Mouse (Mus musculus): ENCODE measurements around the gene Rem1. TPM values are rescaled to one million over a fixed set of nuclear protein-coding genes. Genes with fewer than 3 reads are reported as not detected.
A peak's percentile ranks its signal among the peaks of the same experiment; 100 is the strongest.

Rem1 gene
- total RNA-seq, 1 experiment: 0.18 TPM

DNA sequence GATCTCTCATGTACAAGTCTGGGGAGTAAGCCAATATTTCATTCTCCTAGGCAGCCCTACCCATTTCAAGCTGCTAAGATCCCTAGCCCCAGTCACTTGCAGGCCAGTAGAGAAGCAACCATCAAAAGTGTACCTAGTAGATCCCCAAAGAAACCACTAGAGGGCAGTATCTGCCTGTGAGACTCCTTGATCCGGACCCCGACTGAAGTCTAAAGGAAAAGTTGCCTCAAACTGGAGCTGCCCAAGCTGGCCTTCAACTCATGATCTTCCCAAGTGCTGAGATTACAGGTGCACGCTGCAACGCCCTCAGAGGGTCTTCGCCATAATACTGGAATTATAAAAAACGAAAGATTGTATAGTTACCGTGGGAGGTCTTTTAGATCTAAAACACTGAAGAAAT is 11.2 kb upstream of the Rem1 start:
- no peak overlapping the region for H3K4me3 ChIP-seq (ENCODE audit: insufficient read depth in 1 of 2, low read depth in 1 of 2, low read length in 2 of 2, poor library complexity in 1 of 2, severe bottlenecking in 1 of 2)
- H3K27ac ChIP-seq (ENCODE audit: insufficient read depth, low read depth, low read length, poor library complexity, severe bottlenecking): no peak overlapping the region
- in situ Hi-C loops (cut with MboI; ENCODE audit: low sequenced_read_pairs in 2 of 2, unreplicated experiment in 2 of 2): no loop called here
- no peaks in the 10 kb centered on the region for H3K9me3 ChIP-seq (ENCODE audit: control insufficient read depth, insufficient read depth, low read depth, low read length)
- peak; percentile 60 for DNase-seq (ENCODE audit: low read depth, low spot score)
- H3K9ac ChIP-seq (ENCODE audit: insufficient read depth, low read depth, low read length, poor library complexity, severe bottlenecking): no peak overlapping the region
- peaks cover 0 to 7% of the 10 kb centered on the region in 2 experiments; a peak in 1 of 4 replicates for H3K4me1 ChIP-seq (ENCODE audit: control insufficient read depth in 2 of 2, insufficient read depth in 2 of 2, low read length in 2 of 2, poor library complexity in 1 of 2)
- H3K36me3 ChIP-seq (ENCODE audit: control insufficient read depth, insufficient read depth, low read length, poor library complexity, severe bottlenecking): no peaks in the 10 kb centered on the region
- TF ChIP-seq HCFC1 (IDR thresholded peaks at IDR 0.05; ENCODE audit: borderline replicate concordance, insufficient read depth, low read length): no peak
- TF ChIP-seq ZC3H11A (IDR thresholded peaks at IDR 0.05; ENCODE audit: borderline replicate concordance, low read depth, low read length): peak; percentile 81

DNA sequence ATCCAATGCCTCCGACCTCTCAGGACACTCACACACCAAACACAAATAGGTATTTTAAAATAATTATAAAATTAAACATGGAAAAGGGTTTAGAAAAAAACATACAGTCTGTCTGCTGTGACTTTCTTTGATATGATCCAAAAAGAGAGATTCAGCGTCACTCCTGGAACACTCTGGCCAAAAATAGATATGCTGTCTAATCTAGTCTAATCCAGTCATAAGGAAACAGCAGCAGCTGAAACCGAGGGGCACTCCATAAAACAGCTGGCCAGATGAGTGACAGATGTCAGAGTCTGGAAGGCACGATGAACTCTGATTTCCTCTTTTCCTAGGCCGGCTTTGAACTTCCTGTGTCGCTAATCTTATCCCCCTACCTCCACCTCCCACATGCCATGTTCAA is 10.3 kb upstream of the Rem1 start:
- in situ Hi-C loops (cut with MboI; ENCODE audit: low sequenced_read_pairs in 2 of 2, unreplicated experiment in 2 of 2): no loop called here
- no peaks in the 10 kb centered on the region for H3K9me3 ChIP-seq (ENCODE audit: control insufficient read depth, insufficient read depth, low read depth, low read length)
- no peak overlapping the region for H3K27ac ChIP-seq (ENCODE audit: insufficient read depth, low read depth, low read length, poor library complexity, severe bottlenecking)
- H3K4me3 ChIP-seq (ENCODE audit: insufficient read depth in 1 of 2, low read depth in 1 of 2, low read length in 2 of 2, poor library complexity in 1 of 2, severe bottlenecking in 1 of 2): no peak overlapping the region
- no peak overlapping the region for H3K9ac ChIP-seq (ENCODE audit: insufficient read depth, low read depth, low read length, poor library complexity, severe bottlenecking)
- DNase-seq (ENCODE audit: low read depth, low spot score): no peak
- no peak for TF ChIP-seq CHD2 (IDR thresholded peaks at IDR 0.05; ENCODE audit: low read depth, low read length)
- TF ChIP-seq ZC3H11A (IDR thresholded peaks at IDR 0.05; ENCODE audit: borderline replicate concordance, low read depth, low read length): no peak
- TF ChIP-seq ZNF384 (IDR thresholded peaks at IDR 0.05; ENCODE audit: low read depth, low read length): no peak
- TF ChIP-seq MAFK (IDR thresholded peaks at IDR 0.05; ENCODE audit: insufficient read depth, low read depth, low read length): no peak
- no peak for TF ChIP-seq HCFC1 (IDR thresholded peaks at IDR 0.05; ENCODE audit: borderline replicate concordance, insufficient read depth, low read length)
- H3K4me1 ChIP-seq (ENCODE audit: control insufficient read depth in 2 of 2, insufficient read depth in 2 of 2, low read length in 2 of 2, poor library complexity in 1 of 2): peaks cover 0 to 7% of the 10 kb centered on the region in 2 experiments; a peak in 1 of 4 replicates
- no peaks in the 10 kb centered on the region for H3K36me3 ChIP-seq (ENCODE audit: control insufficient read depth, insufficient read depth, low read length, poor library complexity, severe bottlenecking)

DNA sequence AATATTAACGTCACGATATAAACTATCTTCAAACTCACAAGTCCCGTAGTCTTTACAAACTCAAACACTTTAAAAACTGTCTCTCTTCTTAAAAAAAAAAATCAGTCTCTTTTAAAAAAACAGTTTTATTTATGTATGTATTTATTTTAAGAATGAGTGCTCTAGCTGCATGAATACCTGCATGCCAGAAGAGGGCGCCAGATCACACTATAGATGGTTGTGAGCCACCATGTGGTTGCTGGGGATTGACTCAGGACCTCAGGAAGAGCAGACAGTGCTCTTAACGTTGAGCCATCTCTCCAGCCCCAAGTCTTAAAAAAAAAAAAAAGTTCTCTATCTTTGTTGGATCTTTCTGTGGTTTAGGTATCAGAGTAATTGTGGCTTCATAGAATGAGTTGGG is 9.4 kb upstream of the Rem1 start:
- H3K36me3 ChIP-seq (ENCODE audit: control insufficient read depth, insufficient read depth, low read length, poor library complexity, severe bottlenecking): no peaks in the 10 kb centered on the region
- H3K4me3 ChIP-seq (ENCODE audit: insufficient read depth in 1 of 2, low read depth in 1 of 2, low read length in 2 of 2, poor library complexity in 1 of 2, severe bottlenecking in 1 of 2): no peak overlapping the region

GRCm38 (mm10) chr2:152620367-152621134 is 6.2 kb upstream of the Rem1 start:
- DNase-seq (ENCODE audit: low read depth, low spot score): no peak
- no peak overlapping the region for H3K9ac ChIP-seq (ENCODE audit: insufficient read depth, low read depth, low read length, poor library complexity, severe bottlenecking)
- in situ Hi-C loops (cut with MboI; ENCODE audit: low sequenced_read_pairs in 2 of 2, unreplicated experiment in 2 of 2): no loop called here
- no peaks in the 10 kb centered on the region for H3K36me3 ChIP-seq (ENCODE audit: control insufficient read depth, insufficient read depth, low read length, poor library complexity, severe bottlenecking)
- no peaks in the 10 kb centered on the region for H3K4me1 ChIP-seq (ENCODE audit: control insufficient read depth in 2 of 2, insufficient read depth in 2 of 2, low read length in 2 of 2, poor library complexity in 1 of 2)
- H3K27ac ChIP-seq (ENCODE audit: insufficient read depth, low read depth, low read length, poor library complexity, severe bottlenecking): no peak overlapping the region
- no peaks in the 10 kb centered on the region for H3K9me3 ChIP-seq (ENCODE audit: control insufficient read depth, insufficient read depth, low read depth, low read length)
- TF ChIP-seq MAFK (IDR thresholded peaks at IDR 0.05; ENCODE audit: insufficient read depth, low read depth, low read length) (no peak), ZNF384 (IDR thresholded peaks at IDR 0.05; ENCODE audit: low read depth, low read length) (no peak), HCFC1 (IDR thresholded peaks at IDR 0.05; ENCODE audit: borderline replicate concordance, insufficient read depth, low read length) (no peak), CHD2 (IDR thresholded peaks at IDR 0.05; ENCODE audit: low read depth, low read length) (no peak), ZC3H11A (IDR thresholded peaks at IDR 0.05; ENCODE audit: borderline replicate concordance, low read depth, low read length) (no peak)
- no peak overlapping the region for H3K4me3 ChIP-seq (ENCODE audit: insufficient read depth in 1 of 2, low read depth in 1 of 2, low read length in 2 of 2, poor library complexity in 1 of 2, severe bottlenecking in 1 of 2)

More for the DNA sequence above, 9.4 kb upstream of the Rem1 start:
- no peak for TF ChIP-seq ZC3H11A (IDR thresholded peaks at IDR 0.05; ENCODE audit: borderline replicate concordance, low read depth, low read length)
- no peak for TF ChIP-seq MAFK (IDR thresholded peaks at IDR 0.05; ENCODE audit: insufficient read depth, low read depth, low read length)
- no peak for TF ChIP-seq HCFC1 (IDR thresholded peaks at IDR 0.05; ENCODE audit: borderline replicate concordance, insufficient read depth, low read length)
- no peak for TF ChIP-seq ZNF384 (IDR thresholded peaks at IDR 0.05; ENCODE audit: low read depth, low read length)
- TF ChIP-seq CHD2 (IDR thresholded peaks at IDR 0.05; ENCODE audit: low read depth, low read length): no peak
- peak; percentile 51 for DNase-seq (ENCODE audit: low read depth, low spot score)
- in situ Hi-C loops (cut with MboI; ENCODE audit: low sequenced_read_pairs in 2 of 2, unreplicated experiment in 2 of 2): no loop called here
- Histone ChIP-seq H3K9me3 (ENCODE audit: control insufficient read depth, insufficient read depth, low read depth, low read length) (no peaks in the 10 kb centered on the region), H3K27ac (ENCODE audit: insufficient read depth, low read depth, low read length, poor library complexity, severe bottlenecking) (no peak overlapping the region), H3K4me1 (ENCODE audit: control insufficient read depth in 2 of 2, insufficient read depth in 2 of 2, low read length in 2 of 2, poor library complexity in 1 of 2) (peaks cover 0 to 3% of the 10 kb centered on the region in 2 experiments; a peak in 1 of 4 replicates), H3K9ac (ENCODE audit: insufficient read depth, low read depth, low read length, poor library complexity, severe bottlenecking) (no peak overlapping the region)
